Mouse (Mus musculus) midbrain, embryonic 11.5 days (tissue): Measurements from ENCODE around the gene Aplp1. TPM values are rescaled to one million over a fixed set of nuclear protein-coding genes. Genes with fewer than 3 reads are reported as not detected.
"Not testable (repeated sequence)": the region's sequence is repeated elsewhere in the genome, so short reads cannot be mapped to it uniquely, and the experiment has no call there.

ENCODE experiments used
- ATAC-seq: fragments of 200-750 bp; cut with Nextera tagmentation; 2 replicates; pipeline ENCODE4 v1.8.0; 2017; ENCODE audit warnings: moderate TSS enrichment, moderate library complexity; ENCODE audit not compliant: low FRiP score
- DNase-seq: peaks from one replicate; pipeline ENCODE4 v3.0.0; 2015; ENCODE audit warnings: low spot score; ENCODE audit errors: missing footprints
- H3K27ac ChIP-seq: fragments of 300-500 bp; sonication (generic); 2 replicates; pipeline ENCODE4 v1.5.1; 2014; ENCODE audit warnings: low read depth, low read length
- H3K27me3 ChIP-seq: fragments of 300-500 bp; sonication (generic); 2 replicates; pipeline ENCODE4 v1.6.1; 2014; ENCODE audit warnings: mild to moderate bottlenecking, low read length, moderate library complexity, mixed read lengths; ENCODE audit not compliant: control insufficient read depth, insufficient read depth
- H3K36me3 ChIP-seq: fragments of 300-500 bp; sonication (generic); 2 replicates; pipeline ENCODE4 v1.6.1; 2014; ENCODE audit warnings: mild to moderate bottlenecking, low read length, moderate library complexity, mixed read lengths; ENCODE audit not compliant: control insufficient read depth, insufficient read depth
- H3K4me1 ChIP-seq: fragments of 300-500 bp; sonication (generic); 2 replicates; pipeline ENCODE4 v1.6.1; 2014; ENCODE audit warnings: low read length; ENCODE audit not compliant: control insufficient read depth, insufficient read depth
- H3K4me2 ChIP-seq: fragments of 300-500 bp; sonication (generic); 2 replicates; pipeline ENCODE4 v1.6.1; 2014; ENCODE audit warnings: mild to moderate bottlenecking, moderate library complexity
- H3K4me3 ChIP-seq: fragments of 300-500 bp; sonication (generic); 2 replicates; pipeline ENCODE4 v1.5.1; 2014; ENCODE audit warnings: low read depth, low read length
- H3K9ac ChIP-seq: fragments of 300-500 bp; sonication (generic); 2 replicates; pipeline ENCODE4 v1.6.1; 2014; ENCODE audit warnings: low read length
- H3K9me3 ChIP-seq: fragments of 300-500 bp; sonication (generic); 2 replicates; pipeline ENCODE4 v1.6.1; 2016; ENCODE audit warnings: low read length; ENCODE audit not compliant: control insufficient read depth
- WGBS: fragments of 180-500 bp; shearing (Covaris S2); extraction: QIAGEN DNeasy Blood & Tissue Kit; methylation state at CpG from one replicate; pipeline ENCODE4 v1.1.7; 2014; 5-methylcytosine and 5-hydroxymethylcytosine counted together
- polyA plus RNA-seq: library from polyadenylated mRNA; unstranded; fragments of >200 nt; fragmentation: Nextera tagmentation; extraction: Ambion mirVana; gene quantifications from 2 replicates; pipeline ENCODE4 v1.2.1, GENCODE M21; 2014

Gene Aplp1
- 128 and 134 TPM in 2 replicates for polyA plus RNA-seq

GRCm38 (mm10) chr7:30444971-30445751 lies at the start of gene Aplp1:
Gene Aplp1, minus strand, starts transcription at chr7:30445535.
- H3K4me2 ChIP-seq, result peak within 1 kb of the TSS; percentile 79
- H3K9me3 ChIP-seq, result no peaks in the 10 kb centered on the region; the same call in 1 of the 2 replicates
- no peaks in the 10 kb centered on the region for H3K27me3 ChIP-seq
- peaks cover 3% of the 10 kb centered on the region for H3K36me3 ChIP-seq
- peak; percentile 81 for ATAC-seq
- H3K4me3 ChIP-seq, result peak within 1 kb of the TSS; percentile 75
- under 1% methylated on average over 56 of the region's 72 CpGs for WGBS
- peak within 1 kb of the TSS; percentile 73 for H3K9ac ChIP-seq
- H3K27ac ChIP-seq, result peak within 1 kb of the TSS; percentile 82
- peak; percentile 98 for DNase-seq
- H3K4me1 ChIP-seq, result peaks cover 16% of the 10 kb centered on the region

GRCm38 (mm10) chr7:30493401-30493931 lies 48.1 kb upstream of the Aplp1 start, which contains the start of gene Prodh2:
Gene Prodh2, plus strand, starts transcription at chr7:30493622.
- DNase-seq, result peak; percentile 79
- 56% methylated on average over 11 of the region's 11 CpGs for WGBS
- Histone ChIP-seq H3K27ac (no peak within 1 kb of the TSS), H3K27me3 (no peaks in the 10 kb centered on the region), H3K4me2 (no peak within 1 kb of the TSS), H3K4me3 (no peak within 1 kb of the TSS), H3K4me1 (no peaks in the 10 kb centered on the region), H3K36me3 (no peaks in the 10 kb centered on the region), H3K9me3 (no peaks in the 10 kb centered on the region), H3K9ac (no peak within 1 kb of the TSS)
- no peak for ATAC-seq

- H3K36me3 ChIP-seq, result no peaks in the 10 kb centered on the region
- no peak overlapping the region for H3K9ac ChIP-seq
- no peaks in the 10 kb centered on the region for H3K4me1 ChIP-seq
- no peaks in the 10 kb centered on the region for H3K9me3 ChIP-seq
- peak; percentile 97 for DNase-seq
- no peak overlapping the region for H3K27ac ChIP-seq
- no peak overlapping the region for H3K4me3 ChIP-seq
- no peak for ATAC-seq
- no peaks in the 10 kb centered on the region for H3K27me3 ChIP-seq
- 25% methylated on average over 4 of the region's 4 CpGs for WGBS
- H3K4me2 ChIP-seq, result no peak overlapping the region
Observed at GRCm38 (mm10) chr7:30492765-30493164, 47.4 kb upstream of the Aplp1 start.

- no peaks in the 10 kb centered on the region for H3K27me3 ChIP-seq
- H3K9ac ChIP-seq, result no peak overlapping the region
- WGBS, result 14% methylated on average over 6 of the region's 6 CpGs
- H3K4me1 ChIP-seq, result no peaks in the 10 kb centered on the region
- no peak for ATAC-seq
- H3K4me2 ChIP-seq, result no peak overlapping the region
- H3K36me3 ChIP-seq, result no peaks in the 10 kb centered on the region
- no peak for DNase-seq
- H3K27ac ChIP-seq, result no peak overlapping the region
- no peak overlapping the region for H3K4me3 ChIP-seq
- no peaks in the 10 kb centered on the region for H3K9me3 ChIP-seq
Observed at GRCm38 (mm10) chr7:30490957-30491307, 45.6 kb upstream of the Aplp1 start.

GRCm38 (mm10) chr7:30490251-30490956 lies 45.1 kb upstream of the Aplp1 start:
- ATAC-seq, result no peak
- Histone ChIP-seq H3K27me3 (no peaks in the 10 kb centered on the region), H3K4me2 (no peak overlapping the region), H3K27ac (no peak overlapping the region), H3K4me3 (no peak overlapping the region), H3K36me3 (no peaks in the 10 kb centered on the region), H3K4me1 (no peaks in the 10 kb centered on the region), H3K9me3 (no peaks in the 10 kb centered on the region), H3K9ac (no peak overlapping the region)
- WGBS, result 35% methylated on average over 16 of the region's 16 CpGs
- peak; percentile 92 for DNase-seq

GRCm38 (mm10) chr7:30484250-30484649 lies 38.9 kb upstream of the Aplp1 start:
- H3K4me1 ChIP-seq, result no peaks in the 10 kb centered on the region
- H3K27ac ChIP-seq, result no peak overlapping the region
- no peak overlapping the region for H3K4me2 ChIP-seq
- no peaks in the 10 kb centered on the region for H3K9me3 ChIP-seq
- DNase-seq, result peak; percentile 85
- no peak overlapping the region for H3K4me3 ChIP-seq
- H3K9ac ChIP-seq, result no peak overlapping the region
- no peak for ATAC-seq
- no peaks in the 10 kb centered on the region for H3K27me3 ChIP-seq
- WGBS, result 15% methylated on average over 8 of the region's 8 CpGs
- no peaks in the 10 kb centered on the region for H3K36me3 ChIP-seq

GRCm38 (mm10) chr7:30477415-30478381 lies 32.4 kb upstream of the Aplp1 start:
- no peaks in the 10 kb centered on the region for H3K36me3 ChIP-seq
- ATAC-seq (peak; percentile 87), DNase-seq (peak; percentile 91)
- peak overlapping the region; percentile 47; the same call in 1 of the 2 replicates for H3K27ac ChIP-seq
- H3K4me3 ChIP-seq, result peak overlapping the region; percentile 22
- H3K9me3 ChIP-seq, result no peaks in the 10 kb centered on the region
- H3K27me3 ChIP-seq, result no peaks in the 10 kb centered on the region
- WGBS, result 11% methylated on average over 32 of the region's 32 CpGs
- H3K4me1 ChIP-seq, result peaks cover 7% of the 10 kb centered on the region
- peak overlapping the region; percentile 40 for H3K4me2 ChIP-seq
- peak overlapping the region; percentile 43 for H3K9ac ChIP-seq

GRCm38 (mm10) chr7:30476136-30476535 lies 30.8 kb upstream of the Aplp1 start:
- not testable (repeated sequence) for H3K4me2 ChIP-seq, H3K4me1 ChIP-seq, H3K4me3 ChIP-seq, H3K36me3 ChIP-seq, H3K27me3 ChIP-seq, H3K27ac ChIP-seq, H3K9me3 ChIP-seq, ATAC-seq, DNase-seq, H3K9ac ChIP-seq
- 90% methylated on average over 7 of the region's 7 CpGs for WGBS
